Mouse (Mus musculus): ENCODE results near the gene Eri3. TPM values are rescaled to one million over a fixed set of nuclear protein-coding genes. Genes with fewer than 3 reads are reported as not detected.
A peak's percentile ranks its signal among the peaks of the same experiment; 100 is the strongest.

The Eri3 gene
- polyA plus RNA-seq, 1 experiment from 2014 or later: 282 TPM

DNA sequence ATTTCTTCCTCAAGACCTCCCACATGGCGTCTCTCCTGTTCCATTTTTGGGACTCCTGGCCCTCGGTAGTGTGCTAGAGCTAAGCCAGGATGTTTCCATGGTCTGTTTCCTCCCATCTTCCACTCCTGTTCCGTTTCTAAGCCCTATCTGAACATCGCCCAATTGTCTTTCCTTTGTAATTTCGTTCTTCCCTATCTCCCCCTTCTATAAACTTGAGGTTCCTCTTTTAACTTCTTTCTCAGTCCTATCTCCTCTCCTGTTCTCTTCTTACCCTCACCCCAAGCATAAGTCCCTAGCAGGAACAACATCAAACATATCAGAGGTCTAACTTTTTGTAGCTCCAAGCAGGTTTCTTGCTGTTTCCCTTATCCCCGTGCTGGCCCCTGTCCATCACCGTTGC, 13.2 kb upstream of the Eri3 start:
- Histone ChIP-seq H3K36me3 (ENCODE audit: control insufficient read depth, insufficient read depth, low read length) (no peaks in the 10 kb centered on the region), H3K4me3 (ENCODE audit: low read depth, low read length) (no peak overlapping the region), H3K4me1 (ENCODE audit: control insufficient read depth, insufficient read depth, low read length) (no peaks in the 10 kb centered on the region), H3K27me3 (ENCODE audit: control insufficient read depth, insufficient read depth, low read depth, low read length) (peaks cover 3% of the 10 kb centered on the region; the same call in 1 of the 2 replicates), H3K9me3 (replicated peaks; ENCODE audit: control insufficient read depth, low read length, poor library complexity, severe bottlenecking) (no peaks in the 10 kb centered on the region), H3K4me2 (ENCODE audit: low read length) (no peak overlapping the region), H3K27ac (ENCODE audit: low read length) (no peak overlapping the region), H3K9ac (ENCODE audit: low read depth, low read length) (no peak overlapping the region)
- no peak for ATAC-seq
- WGBS: 84% methylated on average over 7 of the region's 7 CpGs

DNA sequence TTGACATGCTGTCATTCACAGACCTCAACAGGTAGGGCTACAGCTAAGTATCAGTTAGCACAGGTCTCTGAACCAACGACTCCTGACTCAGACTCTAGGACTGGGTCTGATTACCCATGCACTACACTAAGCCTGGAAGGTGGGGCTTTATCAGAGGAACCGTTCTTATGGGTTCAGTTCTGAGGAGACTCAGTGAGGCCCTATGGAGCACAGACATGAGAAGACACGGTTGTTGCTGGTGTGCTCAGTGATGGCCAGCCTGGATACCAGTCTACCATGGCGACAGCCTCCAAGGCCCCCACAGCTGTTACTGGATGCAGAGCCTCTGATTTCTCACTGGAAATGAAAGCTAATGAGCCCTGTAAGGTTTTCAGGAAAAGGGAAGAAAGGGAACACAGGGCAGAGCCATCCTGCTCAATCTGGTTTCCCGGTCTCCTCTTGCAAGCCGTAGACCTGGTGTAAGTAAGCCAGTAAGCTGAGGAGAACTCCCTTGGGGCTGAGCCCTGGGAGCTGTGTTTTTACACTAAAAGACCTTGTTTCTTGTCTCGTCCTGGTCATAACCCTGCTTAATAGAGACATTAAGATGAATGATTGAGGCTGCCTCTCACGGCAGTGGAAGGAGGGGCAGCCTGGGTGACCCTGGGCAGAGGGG, 10.7 kb upstream of the Eri3 start:
- no peaks in the 10 kb centered on the region for H3K36me3 ChIP-seq (ENCODE audit: control insufficient read depth, insufficient read depth, low read length)
- H3K9me3 ChIP-seq (replicated peaks; ENCODE audit: control insufficient read depth, low read length, poor library complexity, severe bottlenecking): no peaks in the 10 kb centered on the region
- WGBS: 80% methylated on average over 8 of the region's 8 CpGs
- no peaks in the 10 kb centered on the region for H3K4me1 ChIP-seq (ENCODE audit: control insufficient read depth, insufficient read depth, low read length)
- H3K27ac ChIP-seq (ENCODE audit: low read length): no peak overlapping the region
- H3K4me2 ChIP-seq (ENCODE audit: low read length): no peak overlapping the region
- H3K9ac ChIP-seq (ENCODE audit: low read depth, low read length): no peak overlapping the region
- no peaks in the 10 kb centered on the region for H3K27me3 ChIP-seq (ENCODE audit: control insufficient read depth, insufficient read depth, low read depth, low read length)
- ATAC-seq: no peak
- H3K4me3 ChIP-seq (ENCODE audit: low read depth, low read length): no peak overlapping the region

DNA sequence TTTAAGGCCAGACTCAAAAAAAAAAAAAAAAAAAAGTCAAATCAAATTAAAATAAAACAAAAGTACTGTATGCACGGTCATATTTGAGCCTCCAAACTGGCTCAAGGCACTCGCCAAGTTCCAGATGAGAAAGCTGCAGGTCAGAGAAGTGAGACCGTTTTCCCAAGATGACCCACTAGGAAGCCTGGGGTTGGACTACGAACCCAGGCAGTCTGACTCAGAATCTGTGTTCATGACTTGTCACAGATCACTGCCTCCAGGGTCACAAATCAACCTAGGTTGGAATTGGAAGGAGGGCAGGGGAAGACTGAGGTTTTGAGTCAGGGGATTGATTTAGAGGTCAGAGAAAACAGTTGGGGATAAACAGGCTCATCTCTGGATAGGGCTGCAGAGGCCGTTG, 9.6 kb upstream of the Eri3 start:
- 77% methylated on average over 5 of the region's 5 CpGs for WGBS
- no peaks in the 10 kb centered on the region for H3K36me3 ChIP-seq (ENCODE audit: control insufficient read depth, insufficient read depth, low read length)
- no peak overlapping the region for H3K27ac ChIP-seq (ENCODE audit: low read length)
- H3K4me3 ChIP-seq (ENCODE audit: low read depth, low read length): no peak overlapping the region
- H3K27me3 ChIP-seq (ENCODE audit: control insufficient read depth, insufficient read depth, low read depth, low read length): no peaks in the 10 kb centered on the region
- ATAC-seq: no peak
- no peaks in the 10 kb centered on the region for H3K9me3 ChIP-seq (replicated peaks; ENCODE audit: control insufficient read depth, low read length, poor library complexity, severe bottlenecking)
- no peak overlapping the region for H3K4me2 ChIP-seq (ENCODE audit: low read length)
- H3K4me1 ChIP-seq (ENCODE audit: control insufficient read depth, insufficient read depth, low read length): no peaks in the 10 kb centered on the region
- no peak overlapping the region for H3K9ac ChIP-seq (ENCODE audit: low read depth, low read length)

DNA sequence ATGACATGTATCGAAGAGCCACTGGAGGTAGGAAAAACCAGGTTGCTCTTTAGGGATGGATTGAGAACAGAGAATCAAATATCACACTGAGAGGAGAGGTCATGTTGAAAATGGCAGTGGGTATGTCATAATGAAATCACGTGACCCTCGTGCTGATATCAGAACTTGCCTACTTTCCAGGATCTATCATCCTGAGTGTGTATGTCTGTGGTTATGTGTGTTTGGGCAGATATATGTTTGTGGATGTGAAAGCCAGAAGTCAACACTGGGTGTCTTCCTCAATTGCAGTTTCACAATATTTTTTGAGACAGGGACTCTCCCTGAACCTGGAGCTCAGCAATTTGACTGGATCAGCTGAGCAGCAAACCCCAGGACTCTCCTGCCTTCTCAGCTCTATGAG, 4.7 kb upstream of the Eri3 start:
- Histone ChIP-seq H3K4me2 (ENCODE audit: low read length) (no peak overlapping the region), H3K4me3 (ENCODE audit: low read depth, low read length) (no peak overlapping the region), H3K4me1 (ENCODE audit: control insufficient read depth, insufficient read depth, low read length) (peaks cover 6% of the 10 kb centered on the region; the same call in 1 of the 2 replicates), H3K36me3 (ENCODE audit: control insufficient read depth, insufficient read depth, low read length) (no peaks in the 10 kb centered on the region), H3K9ac (ENCODE audit: low read depth, low read length) (no peak overlapping the region), H3K27ac (ENCODE audit: low read length) (no peak overlapping the region), H3K9me3 (replicated peaks; ENCODE audit: control insufficient read depth, low read length, poor library complexity, severe bottlenecking) (no peaks in the 10 kb centered on the region), H3K27me3 (ENCODE audit: control insufficient read depth, insufficient read depth, low read depth, low read length) (no peaks in the 10 kb centered on the region)
- 95% methylated on average over 3 of the region's 3 CpGs for WGBS
- ATAC-seq: no peak

DNA sequence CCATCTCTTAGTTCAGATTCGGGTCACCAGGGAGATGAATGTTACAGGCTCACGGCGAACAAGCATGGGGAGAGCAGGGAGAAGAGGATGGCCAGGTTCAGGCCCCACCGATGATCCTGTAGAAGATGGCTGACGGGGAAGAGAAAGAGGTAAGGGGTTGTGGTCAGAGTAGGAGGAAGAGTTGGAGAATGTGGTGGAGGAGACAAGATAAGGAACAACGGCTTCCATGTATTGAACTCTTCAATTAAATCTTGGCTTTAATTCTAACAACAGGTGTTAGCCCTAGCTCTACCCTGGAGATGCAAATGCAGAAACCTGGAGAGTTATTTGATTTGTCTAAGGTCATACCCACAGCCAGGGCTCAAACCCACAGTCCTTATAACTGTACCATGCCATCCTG, 3.5 kb upstream of the Eri3 start:
- Histone ChIP-seq H3K4me1 (ENCODE audit: control insufficient read depth, insufficient read depth, low read length) (peaks cover 14% of the 10 kb centered on the region), H3K4me3 (ENCODE audit: low read depth, low read length) (no peak overlapping the region), H3K36me3 (ENCODE audit: control insufficient read depth, insufficient read depth, low read length) (no peaks in the 10 kb centered on the region), H3K9ac (ENCODE audit: low read depth, low read length) (no peak overlapping the region), H3K4me2 (ENCODE audit: low read length) (no peak overlapping the region), H3K27ac (ENCODE audit: low read length) (no peak overlapping the region), H3K9me3 (replicated peaks; ENCODE audit: control insufficient read depth, low read length, poor library complexity, severe bottlenecking) (no peaks in the 10 kb centered on the region), H3K27me3 (ENCODE audit: control insufficient read depth, insufficient read depth, low read depth, low read length) (no peaks in the 10 kb centered on the region)
- 89% methylated on average over 6 of the region's 6 CpGs for WGBS
- ATAC-seq: no peak

DNA sequence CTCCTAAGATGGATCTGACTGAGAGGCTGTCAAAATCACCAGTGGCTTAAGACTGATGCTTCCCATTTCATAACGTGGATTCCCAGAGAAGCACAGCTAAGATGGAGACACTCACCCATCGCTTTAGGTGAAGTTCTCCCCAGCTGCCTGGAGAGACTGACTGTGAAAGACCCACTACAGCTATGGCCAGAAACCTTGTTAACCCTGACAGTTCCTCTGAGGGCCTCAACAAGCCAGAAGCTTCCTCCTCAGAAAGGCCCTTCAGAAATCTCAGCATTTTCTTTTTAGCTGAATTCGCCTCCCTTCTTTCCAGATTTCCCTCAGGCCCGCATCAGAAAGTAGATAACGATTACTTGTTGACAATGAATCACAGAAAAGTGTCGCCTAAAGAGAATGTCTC, 589 bp upstream of the Eri3 start:
- peak overlapping the region; percentile 94 for H3K4me3 ChIP-seq (ENCODE audit: low read depth, low read length)
- H3K9ac ChIP-seq (ENCODE audit: low read depth, low read length): 0 out of 2 replicates have a peak overlapping the region, but pooled peaks have one; percentile 11
- H3K4me2 ChIP-seq (ENCODE audit: low read length): peak overlapping the region; percentile 54
- 40% methylated on average over 6 of the region's 6 CpGs for WGBS
- no peaks in the 10 kb centered on the region for H3K36me3 ChIP-seq (ENCODE audit: control insufficient read depth, insufficient read depth, low read length)
- H3K9me3 ChIP-seq (replicated peaks; ENCODE audit: control insufficient read depth, low read length, poor library complexity, severe bottlenecking): no peaks in the 10 kb centered on the region
- ATAC-seq: no peak
- H3K27ac ChIP-seq (ENCODE audit: low read length): peak overlapping the region; percentile 51
- H3K27me3 ChIP-seq (ENCODE audit: control insufficient read depth, insufficient read depth, low read depth, low read length): no peaks in the 10 kb centered on the region
- peaks cover 18% of the 10 kb centered on the region for H3K4me1 ChIP-seq (ENCODE audit: control insufficient read depth, insufficient read depth, low read length)

DNA sequence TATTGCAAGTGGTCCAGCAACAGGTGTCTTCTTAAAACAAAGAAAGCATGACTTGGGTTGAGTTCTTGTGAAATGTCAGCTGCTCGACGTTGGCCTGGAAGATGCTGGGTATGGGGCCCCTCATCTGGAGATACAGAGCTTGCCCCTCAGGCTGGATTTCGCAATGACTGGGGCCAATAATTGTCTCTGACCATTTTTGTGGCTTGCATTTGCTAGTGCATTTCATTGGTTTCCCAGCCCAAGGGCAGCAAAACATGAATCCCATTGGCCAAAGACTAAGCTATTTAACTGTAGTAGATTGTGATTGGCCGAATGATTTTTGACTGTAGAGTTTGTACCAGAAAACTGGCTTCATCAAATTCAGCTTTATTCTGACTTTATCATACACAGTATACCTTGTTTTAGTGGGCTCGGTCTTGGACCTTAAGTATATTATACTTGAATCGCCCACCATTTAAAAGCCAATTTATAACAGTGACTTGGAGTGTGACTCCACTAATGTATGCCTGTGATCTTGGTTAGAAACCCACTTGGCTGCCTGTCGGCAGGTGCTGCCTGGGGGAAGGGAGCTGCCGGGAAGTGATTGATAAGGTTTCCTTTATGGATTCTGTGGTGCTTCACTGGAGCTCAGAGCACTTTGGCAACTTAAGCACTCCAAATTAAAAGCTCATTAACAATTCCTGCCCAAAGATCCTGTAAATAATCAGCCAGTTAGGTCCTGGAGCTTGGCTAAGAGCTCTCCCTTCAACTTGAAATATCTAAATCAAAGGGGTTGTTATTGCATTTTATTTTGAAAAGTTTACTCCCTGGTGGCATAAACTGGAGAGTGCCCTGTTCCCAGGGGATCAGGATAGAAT, 1.2 kb downstream of the Eri3 start:
- Histone ChIP-seq H3K9me3 (replicated peaks; ENCODE audit: control insufficient read depth, low read length, poor library complexity, severe bottlenecking) (no peaks in the 10 kb centered on the region), H3K9ac (ENCODE audit: low read depth, low read length) (no peak overlapping the region; the same call in 1 of the 2 replicates), H3K4me2 (ENCODE audit: low read length) (peak overlapping the region; percentile 88), H3K4me1 (ENCODE audit: control insufficient read depth, insufficient read depth, low read length) (peaks cover 24% of the 10 kb centered on the region), H3K4me3 (ENCODE audit: low read depth, low read length) (peak overlapping the region; percentile 94), H3K36me3 (ENCODE audit: control insufficient read depth, insufficient read depth, low read length) (no peaks in the 10 kb centered on the region), H3K27ac (ENCODE audit: low read length) (peak overlapping the region; percentile 90), H3K27me3 (ENCODE audit: control insufficient read depth, insufficient read depth, low read depth, low read length) (no peaks in the 10 kb centered on the region)
- ATAC-seq: no peak
- 70% methylated on average over 8 of the region's 8 CpGs for WGBS

DNA sequence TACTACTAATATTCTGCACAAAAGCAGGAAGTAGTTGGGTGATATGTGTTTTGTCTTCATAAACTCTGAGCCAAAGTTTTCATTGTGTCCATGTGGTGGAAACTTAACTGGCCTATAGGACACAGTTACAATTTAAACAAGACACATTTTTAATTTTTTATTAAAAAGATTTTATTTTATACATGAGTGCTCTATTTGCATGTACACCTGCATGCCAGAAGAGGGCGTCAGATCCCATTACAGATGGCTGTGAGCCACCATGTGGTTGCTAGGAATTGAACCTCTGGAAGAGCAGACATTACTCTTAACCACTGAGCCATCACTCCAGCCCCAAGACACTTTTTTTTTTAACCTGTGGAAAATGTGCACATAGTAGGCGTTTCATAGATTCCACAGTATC, 5.3 kb downstream of the Eri3 start:
- Histone ChIP-seq H3K9me3 (replicated peaks; ENCODE audit: control insufficient read depth, low read length, poor library complexity, severe bottlenecking) (no peaks in the 10 kb centered on the region), H3K36me3 (ENCODE audit: control insufficient read depth, insufficient read depth, low read length) (no peaks in the 10 kb centered on the region), H3K4me2 (ENCODE audit: low read length) (no peak overlapping the region), H3K4me3 (ENCODE audit: low read depth, low read length) (no peak overlapping the region), H3K4me1 (ENCODE audit: control insufficient read depth, insufficient read depth, low read length) (peaks cover 22% of the 10 kb centered on the region), H3K27me3 (ENCODE audit: control insufficient read depth, insufficient read depth, low read depth, low read length) (no peaks in the 10 kb centered on the region), H3K27ac (ENCODE audit: low read length) (no peak overlapping the region), H3K9ac (ENCODE audit: low read depth, low read length) (no peak overlapping the region)
- 47% methylated on average over 2 of the region's 2 CpGs for WGBS
- ATAC-seq: no peak

DNA sequence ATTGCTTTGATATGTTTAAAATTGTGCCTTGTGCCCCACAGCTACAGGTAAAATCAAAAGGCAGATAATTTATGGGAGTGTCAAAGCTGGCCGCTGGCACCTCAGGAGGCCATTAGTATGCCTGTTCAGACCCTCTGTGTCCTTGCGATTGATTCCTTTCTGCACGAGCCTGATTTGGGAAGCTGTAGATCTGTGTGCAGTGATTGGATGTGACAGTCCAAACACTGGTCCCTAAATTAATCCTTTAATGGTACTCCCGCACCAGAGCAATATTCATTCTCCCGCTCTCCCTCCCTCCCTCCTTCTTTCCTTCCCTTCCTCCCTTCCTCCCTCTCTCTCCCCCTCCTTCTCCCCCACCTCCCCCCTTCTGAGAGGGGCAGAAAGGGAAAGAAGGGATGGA, 6.2 kb downstream of the Eri3 start:
- no peak overlapping the region for H3K4me2 ChIP-seq (ENCODE audit: low read length)
- no peak overlapping the region for H3K9ac ChIP-seq (ENCODE audit: low read depth, low read length)
- peaks cover 16% of the 10 kb centered on the region for H3K4me1 ChIP-seq (ENCODE audit: control insufficient read depth, insufficient read depth, low read length)
- H3K27me3 ChIP-seq (ENCODE audit: control insufficient read depth, insufficient read depth, low read depth, low read length): no peaks in the 10 kb centered on the region
- peak; percentile 70; the same call in 1 of the 2 replicates for ATAC-seq
- H3K9me3 ChIP-seq (replicated peaks; ENCODE audit: control insufficient read depth, low read length, poor library complexity, severe bottlenecking): no peaks in the 10 kb centered on the region
- no peaks in the 10 kb centered on the region for H3K36me3 ChIP-seq (ENCODE audit: control insufficient read depth, insufficient read depth, low read length)
- 15% methylated on average over 5 of the region's 5 CpGs for WGBS
- no peak overlapping the region for H3K4me3 ChIP-seq (ENCODE audit: low read depth, low read length)
- H3K27ac ChIP-seq (ENCODE audit: low read length): no peak overlapping the region

Measured in midbrain, embryonic 16.5 days (tissue).